Mouse (Mus musculus) liver, adult 2 months (tissue): ENCODE results near the gene Mob4. TPM values are rescaled to one million over a fixed set of nuclear protein-coding genes. Genes with fewer than 3 reads are reported as not detected.

Experiments
- DNase-seq: peaks from one replicate; pipeline ENCODE4 v3.0.0-alpha.2; 2011; ENCODE audit warnings: low read depth, low spot score; ENCODE audit errors: extremely low read depth
- H3K27ac ChIP-seq: fragments of 200-500 bp; replicated peaks from 2 replicates; pipeline ENCODE4 v1.5.1; 2012; ENCODE audit warnings: low read depth, mild to moderate bottlenecking, control low read depth, inconsistent platforms, low read length; ENCODE audit not compliant: insufficient read depth
- H3K27me3 ChIP-seq: fragments of 200-500 bp; 2 replicates; pipeline ENCODE4 v1.6.1; 2012; ENCODE audit warnings: mild to moderate bottlenecking, moderate library complexity, low read length, inconsistent platforms; ENCODE audit not compliant: control insufficient read depth, insufficient read depth
- H3K36me3 ChIP-seq: fragments of 200-500 bp; 2 replicates; pipeline ENCODE4 v1.6.1; 2012; ENCODE audit warnings: low read length, inconsistent platforms; ENCODE audit not compliant: control insufficient read depth, insufficient read depth
- H3K4me1 ChIP-seq: fragments of 200-500 bp; 2 replicates; pipeline ENCODE4 v1.6.1; 2011; ENCODE audit warnings: low read length; ENCODE audit not compliant: control insufficient read depth, insufficient read depth
- H3K4me3 ChIP-seq: fragments of 200-500 bp; 2 replicates; pipeline ENCODE4 v1.5.1; 2011; ENCODE audit warnings: low read depth, mild to moderate bottlenecking, control low read depth, low read length, moderate library complexity; ENCODE audit not compliant: insufficient read depth
- H3K79me2 ChIP-seq: fragments of 200-500 bp; 2 replicates; pipeline ENCODE4 v1.6.1; 2012; ENCODE audit warnings: inconsistent platforms, mild to moderate bottlenecking, low read length, moderate library complexity; ENCODE audit not compliant: control insufficient read depth, insufficient read depth
- H3K9ac ChIP-seq: fragments of 200-500 bp; 2 replicates; pipeline ENCODE4 v1.6.1; 2012; ENCODE audit warnings: low read depth, mild to moderate bottlenecking, control low read depth, inconsistent platforms, low read length
- CTCF ChIP-seq: fragments of 200-500 bp; IDR thresholded peaks from 2 replicates; pipeline ENCODE4 v1.5.1; 2011; ENCODE audit warnings: low read depth, low read length, control low read depth
- POLR2A ChIP-seq: fragments of 200-500 bp; IDR thresholded peaks from 2 replicates; pipeline ENCODE4 v1.6.1; 2011; ENCODE audit warnings: low read length, control low read depth; ENCODE audit not compliant: insufficient read depth; ENCODE audit errors: extremely low read depth
- WGBS: fragments of 180-500 bp; shearing (Covaris S2); methylation state at CpG from one replicate; pipeline ENCODE4 v1.1.7; 2018; 5-methylcytosine and 5-hydroxymethylcytosine counted together
- polyA plus RNA-seq: library from polyadenylated mRNA; depleted of rRNA; stranded (reverse); fragments of >200 nt; gene quantifications from 2 replicates; pipeline ENCODE4 v1.2.3, GENCODE M21; 2012
- total RNA-seq: library from RNA; depleted of rRNA; stranded (reverse); fragments of >200 nt; gene quantifications from 2 replicates; pipeline ENCODE4 v1.2.3, GENCODE M21; 2014

The Mob4 gene
- total and polyA plus RNA-seq, 2 experiments, result 6.1 to 27.8 TPM

DNA sequence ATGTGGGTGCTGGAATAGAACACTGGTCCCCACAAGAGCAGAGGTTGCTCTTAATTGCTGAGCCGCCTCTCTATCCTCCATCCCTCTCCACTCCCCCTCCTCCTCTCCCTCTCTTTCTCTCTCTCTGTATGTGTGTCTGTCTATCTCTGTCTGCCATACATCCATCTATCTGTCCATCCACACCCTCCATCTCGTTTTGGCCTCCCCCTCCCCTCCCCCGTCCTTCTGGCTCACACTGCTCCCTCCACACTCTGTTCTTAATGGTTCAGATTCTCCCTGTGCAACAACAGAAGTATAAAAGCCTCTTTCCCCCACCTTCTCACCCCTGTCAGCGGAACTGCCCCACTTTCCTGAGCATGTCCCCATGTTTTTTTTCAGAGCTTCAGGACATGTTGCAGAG lies 36.5 kb downstream of the Mob4 start:
- no peak for DNase-seq
- Histone ChIP-seq H3K27me3 (no peaks in the 10 kb centered on the region), H3K4me1 (peaks cover 4% of the 10 kb centered on the region; the same call in 1 of the 2 replicates), H3K79me2 (no peaks in the 10 kb centered on the region), H3K36me3 (no peaks in the 10 kb centered on the region), H3K4me3 (no peak overlapping the region), H3K9ac (no peak overlapping the region), H3K27ac (no peak overlapping the region)
- no peak for TF ChIP-seq POLR2A
- no peak for TF ChIP-seq CTCF
- 81% methylated on average over 4 of the region's 4 CpGs for WGBS

DNA sequence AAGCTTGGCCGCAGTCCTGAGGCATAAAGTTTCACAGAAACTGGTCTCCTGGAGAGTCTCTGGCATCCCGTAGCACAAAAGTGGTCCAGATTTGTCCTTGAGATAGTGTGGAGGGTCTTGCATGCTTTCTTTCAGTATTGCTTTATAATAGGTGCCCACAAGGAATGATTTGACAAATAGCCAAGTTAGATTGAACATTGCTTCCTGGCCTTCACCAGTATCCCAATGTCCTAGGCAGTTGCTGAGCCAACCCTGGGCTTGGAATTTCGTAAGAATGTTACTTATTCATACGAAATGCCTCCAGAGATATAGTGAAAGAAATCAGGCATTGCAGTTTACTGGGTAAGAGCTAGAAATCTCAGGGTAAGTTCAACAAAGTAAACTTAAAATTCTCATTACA lies 37.6 kb downstream of the Mob4 start:
- peak; percentile 75 for DNase-seq
- Histone ChIP-seq H3K27me3 (no peaks in the 10 kb centered on the region), H3K36me3 (no peaks in the 10 kb centered on the region), H3K9ac (no peak overlapping the region), H3K4me1 (peaks cover 8% of the 10 kb centered on the region), H3K79me2 (no peaks in the 10 kb centered on the region), H3K4me3 (no peak overlapping the region), H3K27ac (no peak overlapping the region)
- TF ChIP-seq CTCF (no peak), POLR2A (no peak)
- WGBS, result 63% methylated on average over 4 of the region's 4 CpGs

DNA sequence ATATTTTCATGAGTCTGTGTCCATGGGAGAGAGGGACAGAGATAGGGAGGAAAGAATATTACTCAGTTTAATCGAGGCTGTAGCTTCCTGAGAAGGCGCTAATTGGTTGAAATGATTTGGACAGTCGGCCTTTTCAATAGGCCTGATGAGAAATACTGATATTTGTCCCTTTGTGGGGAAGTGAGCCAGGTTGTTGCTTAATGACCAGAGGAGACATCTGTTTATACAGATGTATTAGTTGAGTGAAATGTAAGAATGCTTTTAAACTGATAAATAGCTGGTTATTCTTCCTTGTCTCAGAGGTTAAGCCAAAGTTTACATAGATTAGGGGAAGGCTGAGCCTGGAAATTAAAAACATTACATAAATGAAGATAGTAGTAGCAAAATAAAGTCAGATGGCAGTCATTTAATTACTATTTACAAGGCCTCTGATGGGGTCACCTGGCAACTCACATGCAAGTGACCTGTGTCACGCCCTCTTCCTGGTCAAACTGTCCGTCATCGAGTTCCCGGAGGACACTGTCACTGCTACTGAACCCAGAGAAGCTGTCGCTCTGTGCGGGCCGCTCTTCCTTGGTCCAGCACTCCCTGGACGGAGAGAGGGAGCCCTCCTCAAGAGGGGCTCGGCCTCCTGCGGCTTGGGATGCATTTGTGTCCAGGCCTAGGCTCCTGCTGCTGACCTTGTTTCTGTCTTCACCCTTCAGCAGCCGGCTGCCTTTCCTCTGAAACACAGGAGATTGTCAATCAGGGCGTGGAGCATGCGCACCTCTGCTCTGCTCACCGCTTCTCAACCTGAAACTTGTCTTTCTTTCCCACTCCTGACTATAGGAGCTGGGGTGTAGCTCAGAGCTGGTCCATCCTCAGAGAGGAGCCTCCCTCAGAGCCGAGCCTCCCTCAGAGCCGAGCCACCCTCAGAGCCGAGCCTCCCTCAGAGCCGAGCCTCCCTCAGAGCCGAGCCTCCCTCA lies 40.6 kb downstream of the Mob4 start:
- peaks cover 11% of the 10 kb centered on the region for H3K4me1 ChIP-seq
- DNase-seq, result peak; percentile 93
- H3K27me3 ChIP-seq, result no peaks in the 10 kb centered on the region
- 49% methylated on average over 22 of the region's 22 CpGs for WGBS
- no peaks in the 10 kb centered on the region for H3K36me3 ChIP-seq
- no peaks in the 10 kb centered on the region for H3K79me2 ChIP-seq
- H3K4me3 ChIP-seq, result peak overlapping the region; percentile 51
- H3K27ac ChIP-seq, result peak overlapping the region; percentile 91
- H3K9ac ChIP-seq, result peak overlapping the region; percentile 64
- no peak for TF ChIP-seq POLR2A
- TF ChIP-seq CTCF, result no peak

- DNase-seq, result peak; percentile 96
- Histone ChIP-seq H3K36me3 (no peaks in the 10 kb centered on the region), H3K9ac (peak overlapping the region; percentile 64), H3K27ac (peak overlapping the region; percentile 85), H3K27me3 (no peaks in the 10 kb centered on the region), H3K4me1 (peaks cover 11% of the 10 kb centered on the region), H3K79me2 (no peaks in the 10 kb centered on the region), H3K4me3 (no peak overlapping the region)
- TF ChIP-seq CTCF (peak; percentile 48), POLR2A (no peak)
- 30% methylated on average over 10 of the region's 10 CpGs for WGBS
Observed at GRCm38 (mm10) chr1:55173720-55174557, 42.9 kb downstream of the Mob4 start.

GRCm38 (mm10) chr1:55174558-55175034 lies 43.6 kb downstream of the Mob4 start:
- Histone ChIP-seq H3K79me2 (no peaks in the 10 kb centered on the region), H3K4me3 (no peak overlapping the region), H3K27ac (peak overlapping the region; percentile 85), H3K27me3 (no peaks in the 10 kb centered on the region), H3K4me1 (peaks cover 11% of the 10 kb centered on the region), H3K36me3 (no peaks in the 10 kb centered on the region), H3K9ac (no peak overlapping the region; the same call in 1 of the 2 replicates)
- 33% methylated on average over 3 of the region's 3 CpGs for WGBS
- TF ChIP-seq POLR2A (no peak), CTCF (no peak)
- no peak for DNase-seq
